Mouse (Mus musculus) lung, adult 2 months (tissue): ENCODE data around the gene Vsig10l. TPM values are rescaled to one million over a fixed set of nuclear protein-coding genes. Genes with fewer than 3 reads are reported as not detected.

Experiments
- DNase-seq: peaks from one replicate; pipeline ENCODE4 v3.0.0; 2022
- H3K4me1 ChIP-seq: fragments of 200-500 bp; 2 replicates; pipeline ENCODE4 v1.6.1; 2011; ENCODE audit warnings: low read length; ENCODE audit not compliant: control insufficient read depth, insufficient read depth
- H3K4me3 ChIP-seq: fragments of 200-500 bp; replicated peaks from 2 replicates; pipeline ENCODE3; 2011; ENCODE audit warnings: low read depth, mild to moderate bottlenecking, control low read depth, low read length; ENCODE audit errors: extremely low read depth
- CTCF ChIP-seq: fragments of 200-500 bp; IDR thresholded peaks from 2 replicates; pipeline ENCODE4 v1.5.1; 2011; ENCODE audit warnings: mild to moderate bottlenecking, low read length, control low read depth; ENCODE audit not compliant: insufficient read depth
- POLR2A ChIP-seq: fragments of 200-500 bp; IDR thresholded peaks from 2 replicates; pipeline ENCODE4 v1.6.1; 2011; ENCODE audit warnings: low read depth, mild to moderate bottlenecking, control low read depth, low read length, borderline replicate concordance; ENCODE audit errors: extremely low read depth
- WGBS: fragments of 180-500 bp; shearing (Covaris S2); methylation state at CpG from one replicate; pipeline ENCODE4 v1.1.7; 2018; 5-methylcytosine and 5-hydroxymethylcytosine counted together
- polyA plus RNA-seq: library from polyadenylated mRNA; depleted of rRNA; stranded (reverse); fragments of >200 nt; gene quantifications from 2 replicates; pipeline ENCODE4 v1.2.3, GENCODE M21; 2012

Gene Vsig10l
- polyA plus RNA-seq, 1 experiment = 14.2 TPM

DNA sequence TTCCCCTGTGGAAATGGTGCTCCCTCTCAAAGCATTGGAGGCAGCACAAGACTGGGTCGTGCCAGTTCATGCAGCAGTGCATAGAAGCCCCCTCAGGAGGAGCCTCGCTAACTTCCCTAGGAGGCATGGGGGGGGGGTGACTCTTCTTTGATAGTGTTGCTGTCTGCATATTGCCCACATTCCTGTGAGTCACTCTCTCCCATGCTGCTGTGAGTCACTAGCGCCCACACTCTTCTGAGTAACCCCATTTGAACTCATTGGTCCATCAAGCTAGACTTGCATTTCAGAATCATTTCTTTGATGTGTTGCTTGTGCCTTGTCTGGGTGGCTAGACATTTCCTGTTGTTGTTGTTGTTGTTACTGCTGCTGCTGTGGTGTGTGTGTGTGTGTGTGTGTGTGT is 18.2 kb downstream of the Vsig10l start:
- TF ChIP-seq CTCF = no peak
- no peak for TF ChIP-seq POLR2A
- 54% methylated on average over 3 of the region's 3 CpGs for WGBS
- DNase-seq = no peak
- Histone ChIP-seq H3K4me1 (no peaks in the 10 kb centered on the region), H3K4me3 (no peak overlapping the region)

DNA sequence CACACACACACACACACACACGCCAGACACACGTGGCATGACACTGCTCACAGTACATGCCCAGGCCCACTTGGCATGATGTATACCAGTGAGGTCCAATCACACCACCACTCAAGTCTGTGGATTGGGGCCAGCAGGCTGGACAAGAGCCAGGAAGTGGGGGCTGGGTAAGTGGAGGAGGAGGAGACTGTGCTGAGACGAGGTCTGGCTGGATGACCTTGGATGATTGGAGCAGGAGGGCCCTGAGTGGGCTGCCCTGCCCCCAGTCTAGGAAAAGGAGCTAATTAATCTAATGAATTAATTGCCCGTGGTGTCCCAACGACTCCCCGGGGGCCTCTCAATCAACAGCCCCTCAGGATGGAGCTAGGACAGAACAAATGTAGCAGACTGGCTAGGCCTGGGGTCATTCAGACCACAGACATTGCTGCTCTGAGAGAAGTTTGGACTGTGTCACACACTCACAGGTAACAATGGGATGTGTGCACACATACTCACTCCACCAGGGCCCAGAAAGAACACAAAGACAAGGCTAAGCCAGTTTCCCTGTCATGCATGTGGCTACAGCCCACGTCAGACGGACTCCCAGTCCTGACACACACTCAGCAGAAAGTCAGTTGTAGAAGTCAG is 19.3 kb downstream of the Vsig10l start:
- TF ChIP-seq CTCF (no peak), POLR2A (no peak)
- H3K4me1 ChIP-seq = no peaks in the 10 kb centered on the region
- no peak for DNase-seq
- no peak overlapping the region for H3K4me3 ChIP-seq
- WGBS = 49% methylated on average over 8 of the region's 8 CpGs

DNA sequence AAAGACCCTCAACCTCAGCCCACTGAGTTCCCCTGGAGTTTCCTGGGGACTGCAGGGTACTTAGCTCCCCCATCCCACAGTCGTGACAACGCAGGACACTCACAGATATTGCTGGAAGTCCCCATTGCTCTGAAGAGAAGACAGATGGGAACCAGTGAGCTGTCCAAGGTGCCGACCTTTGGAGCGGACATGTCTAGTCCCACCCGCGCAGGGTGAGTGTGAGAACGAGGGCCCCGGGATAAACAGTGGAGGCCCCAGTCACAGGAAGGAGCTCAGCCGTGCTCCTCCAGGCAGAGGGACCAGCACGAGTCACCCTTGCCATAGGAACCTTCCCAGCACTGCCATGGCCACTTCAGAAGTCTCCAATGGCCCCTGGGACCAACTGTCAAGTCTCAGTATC is 20.3 kb downstream of the Vsig10l start:
- no peak for TF ChIP-seq POLR2A
- no peak for TF ChIP-seq CTCF
- no peak overlapping the region for H3K4me3 ChIP-seq
- H3K4me1 ChIP-seq = no peaks in the 10 kb centered on the region
- 7% methylated on average over 10 of the region's 10 CpGs for WGBS
- no peak for DNase-seq

DNA sequence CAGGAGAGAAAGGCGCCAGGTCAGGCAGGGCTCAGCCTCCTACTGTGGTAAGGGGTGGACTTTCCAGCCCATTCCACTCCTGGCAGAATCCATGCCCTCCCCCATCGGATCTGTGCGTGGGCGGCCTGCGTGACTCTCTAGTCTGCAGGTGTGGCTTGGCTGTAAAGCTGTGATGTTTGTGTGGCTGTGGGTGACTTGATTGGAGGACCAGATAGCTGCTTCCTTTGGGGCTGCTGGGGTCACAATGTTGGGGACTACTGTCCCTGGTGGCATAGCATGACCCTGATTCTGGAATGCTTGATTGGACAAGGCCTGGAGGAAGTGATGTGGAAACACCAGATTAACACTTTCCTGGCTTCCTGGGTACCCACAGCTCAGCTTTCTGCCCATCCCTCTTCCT is 25.7 kb downstream of the Vsig10l start:
- 35% methylated on average over 5 of the region's 5 CpGs for WGBS
- no peak for TF ChIP-seq CTCF
- no peak for TF ChIP-seq POLR2A
- Histone ChIP-seq H3K4me3 (no peak overlapping the region), H3K4me1 (no peaks in the 10 kb centered on the region)
- no peak for DNase-seq

DNA sequence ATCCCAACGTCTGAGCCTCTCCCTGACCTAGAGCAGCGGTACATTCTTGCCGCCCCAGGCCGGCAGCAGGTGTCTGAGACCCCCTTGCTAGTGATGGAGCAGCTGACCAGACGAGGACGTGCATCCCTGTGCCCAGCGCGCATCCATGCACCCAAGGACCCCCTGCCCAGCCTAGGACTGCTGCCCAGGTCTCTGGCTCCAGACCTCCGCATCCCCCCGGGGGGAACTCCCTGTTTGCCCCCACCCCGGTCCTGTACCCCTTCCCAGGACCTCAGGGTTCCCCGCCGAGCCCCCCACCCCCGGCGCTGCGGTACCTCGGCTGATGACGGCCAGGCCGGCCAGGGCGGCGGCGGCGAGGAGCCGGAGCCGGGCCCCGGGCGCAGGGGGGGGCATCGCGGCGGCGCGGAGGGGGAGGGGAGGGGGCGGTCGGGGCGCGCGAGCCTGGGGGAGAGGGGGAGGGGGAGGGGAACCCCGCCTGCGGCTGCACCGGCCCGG is 26.7 kb downstream of the Vsig10l start, which contains the start of gene Iglon5:
Gene Iglon5 (minus strand): TSS at position 445 of the 495 bp plus-strand sequence.
- no peak within 1 kb of the TSS for H3K4me3 ChIP-seq
- WGBS = 3% methylated on average over 19 of the region's 41 CpGs
- TF ChIP-seq POLR2A = no peak
- TF ChIP-seq CTCF = no peak
- H3K4me1 ChIP-seq = no peaks in the 10 kb centered on the region
- DNase-seq = no peak

DNA sequence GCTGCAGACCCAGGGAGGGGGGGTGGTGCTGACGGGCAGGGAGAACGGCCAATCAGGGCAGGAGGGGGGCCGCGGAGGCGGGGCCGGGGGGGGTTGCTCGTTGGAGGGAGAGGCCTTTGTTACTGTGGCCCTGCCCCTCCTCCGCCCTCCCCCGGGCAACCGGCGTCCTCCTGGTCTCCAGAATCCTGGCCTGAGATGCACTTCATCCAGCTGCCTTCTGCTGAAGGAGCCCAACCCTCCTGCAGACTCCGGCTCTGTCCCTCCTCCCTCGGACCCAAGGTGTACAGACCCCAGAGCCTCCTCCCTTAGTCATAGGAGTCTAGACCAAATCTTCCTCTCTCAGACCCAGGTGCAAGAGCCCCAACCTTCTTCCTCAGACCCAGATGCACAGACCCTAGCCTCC is 27.2 kb downstream of the Vsig10l start:
- Histone ChIP-seq H3K4me3 (no peak overlapping the region), H3K4me1 (no peaks in the 10 kb centered on the region)
- DNase-seq = no peak
- no peak for TF ChIP-seq POLR2A
- no peak for TF ChIP-seq CTCF
- 0% methylated on average over 12 of the region's 13 CpGs for WGBS

DNA sequence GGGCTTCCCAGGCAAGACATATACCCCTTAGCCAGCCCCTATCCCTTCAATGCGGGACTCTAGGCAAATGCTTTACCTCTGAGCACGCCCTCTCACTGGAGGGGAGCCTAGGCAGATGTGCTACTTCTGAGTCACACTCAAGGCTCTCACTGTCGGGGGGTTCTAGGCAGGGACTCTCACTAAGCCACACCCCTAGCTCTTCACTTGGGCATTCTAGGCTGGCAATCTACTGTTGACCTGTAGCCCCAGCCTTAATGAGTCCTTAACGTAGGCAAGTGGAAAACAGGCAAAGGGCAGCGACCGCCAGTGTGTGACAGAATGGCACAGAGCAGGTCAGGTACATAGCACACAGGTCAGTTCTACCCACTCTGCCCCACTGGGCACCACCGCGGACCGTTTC is 27.9 kb downstream of the Vsig10l start:
- Histone ChIP-seq H3K4me1 (no peaks in the 10 kb centered on the region), H3K4me3 (no peak overlapping the region)
- no peak for TF ChIP-seq CTCF
- no peak for TF ChIP-seq POLR2A
- 52% methylated on average over 9 of the region's 9 CpGs for WGBS
- no peak for DNase-seq

DNA sequence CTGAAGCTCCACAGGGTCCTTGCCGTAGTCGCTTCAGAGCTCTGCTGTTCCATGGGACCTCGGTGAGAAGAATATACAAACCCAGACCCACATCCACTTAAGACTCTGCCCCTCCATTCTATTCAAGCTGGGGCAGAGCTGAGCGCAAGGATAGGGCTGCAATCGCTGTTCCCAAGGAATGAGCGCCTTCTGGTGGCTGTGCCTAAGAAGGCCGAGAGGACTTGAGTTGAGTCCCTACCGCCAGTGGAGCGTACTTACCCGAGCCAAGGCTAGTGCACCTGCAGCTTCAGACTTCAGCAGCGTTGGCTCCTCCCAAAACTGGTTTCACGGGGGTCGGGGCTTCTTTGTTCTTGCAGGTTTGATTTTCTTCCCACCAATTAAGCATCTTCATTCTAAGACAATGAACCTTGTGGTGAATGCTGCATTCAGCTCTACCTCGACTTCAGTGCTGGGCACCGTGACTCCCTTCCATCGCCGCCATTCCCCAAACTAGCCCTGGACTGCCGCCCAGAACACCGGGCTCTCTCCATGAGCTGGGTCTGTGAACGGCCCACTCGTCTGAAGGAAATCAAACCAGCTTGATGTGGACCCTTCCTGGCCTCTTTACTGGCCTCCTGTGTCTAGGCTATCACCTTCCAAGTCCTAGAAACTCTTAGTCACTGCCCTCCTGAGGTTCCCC is 32.5 kb downstream of the Vsig10l start:
- DNase-seq = no peak
- Histone ChIP-seq H3K4me1 (no peaks in the 10 kb centered on the region), H3K4me3 (no peak overlapping the region)
- TF ChIP-seq POLR2A (no peak), CTCF (peak; percentile 57)
- WGBS = 19% methylated on average over 21 of the region's 21 CpGs

DNA sequence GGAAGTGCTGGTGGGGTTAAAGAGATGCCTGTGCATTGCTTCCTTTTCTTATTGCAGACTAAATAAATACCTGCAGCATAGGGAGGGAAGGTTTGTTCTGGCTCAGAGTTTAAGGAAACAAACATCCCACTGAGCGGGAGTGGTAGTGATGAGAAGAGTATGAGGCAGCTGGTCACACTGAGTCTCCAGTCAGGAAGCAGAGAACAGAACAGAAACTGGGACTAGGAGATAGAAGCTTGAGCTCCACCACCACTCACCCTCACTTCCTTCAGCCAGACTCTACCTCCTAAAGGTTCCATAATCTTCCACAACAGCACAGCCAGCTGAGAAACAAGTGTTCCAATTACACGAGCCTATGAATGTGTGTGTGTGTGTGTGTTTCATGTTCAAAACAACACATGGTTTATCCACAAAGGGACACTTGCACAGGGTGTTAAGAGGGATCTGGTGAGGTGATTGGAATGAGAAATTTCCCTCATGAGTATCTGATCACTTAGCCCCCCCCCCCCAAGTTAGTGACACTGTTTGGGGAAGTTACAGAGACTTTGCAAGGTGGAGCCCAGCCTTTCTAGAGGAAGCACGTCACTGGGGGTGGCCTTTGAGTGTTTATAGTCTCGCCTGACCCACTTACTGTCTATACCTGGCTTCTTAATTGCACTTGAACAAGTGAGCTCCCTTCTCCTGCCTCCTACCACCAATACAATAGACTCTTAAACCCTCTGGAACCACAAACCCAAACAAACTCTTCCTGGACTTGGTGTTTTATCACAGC is 48.9 kb downstream of the Vsig10l start:
- no peaks in the 10 kb centered on the region for H3K4me1 ChIP-seq
- H3K4me3 ChIP-seq = no peak overlapping the region
- 24% methylated on average over 4 of the region's 4 CpGs for WGBS
- DNase-seq = no peak
- no peak for TF ChIP-seq CTCF
- no peak for TF ChIP-seq POLR2A

DNA sequence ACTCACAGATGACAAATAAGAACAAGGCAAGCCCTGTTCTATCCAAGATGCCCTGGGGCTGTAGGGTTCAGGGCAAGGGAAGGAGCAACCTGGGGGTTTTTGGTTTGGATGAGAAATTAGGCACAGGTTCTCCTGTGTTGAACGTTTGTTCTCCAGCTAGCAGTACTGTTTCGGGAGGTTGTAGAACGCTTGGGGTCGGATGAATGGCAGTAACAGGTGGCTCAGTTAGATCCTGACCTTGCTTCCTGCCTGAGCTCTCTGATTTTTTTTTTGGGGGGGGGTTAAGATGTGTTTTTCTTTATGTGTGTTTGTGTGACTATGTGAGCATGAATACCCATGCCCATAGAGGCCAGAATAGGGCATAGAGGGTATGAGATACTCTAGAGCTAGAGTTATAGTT is 49.6 kb downstream of the Vsig10l start:
- no peak for TF ChIP-seq POLR2A
- TF ChIP-seq CTCF = no peak
- Histone ChIP-seq H3K4me3 (no peak overlapping the region), H3K4me1 (no peaks in the 10 kb centered on the region)
- 76% methylated on average over 4 of the region's 4 CpGs for WGBS
- no peak for DNase-seq
